8 mouse cellular contexts compared by ENCODE assay signal in the genomic region with DNA sequence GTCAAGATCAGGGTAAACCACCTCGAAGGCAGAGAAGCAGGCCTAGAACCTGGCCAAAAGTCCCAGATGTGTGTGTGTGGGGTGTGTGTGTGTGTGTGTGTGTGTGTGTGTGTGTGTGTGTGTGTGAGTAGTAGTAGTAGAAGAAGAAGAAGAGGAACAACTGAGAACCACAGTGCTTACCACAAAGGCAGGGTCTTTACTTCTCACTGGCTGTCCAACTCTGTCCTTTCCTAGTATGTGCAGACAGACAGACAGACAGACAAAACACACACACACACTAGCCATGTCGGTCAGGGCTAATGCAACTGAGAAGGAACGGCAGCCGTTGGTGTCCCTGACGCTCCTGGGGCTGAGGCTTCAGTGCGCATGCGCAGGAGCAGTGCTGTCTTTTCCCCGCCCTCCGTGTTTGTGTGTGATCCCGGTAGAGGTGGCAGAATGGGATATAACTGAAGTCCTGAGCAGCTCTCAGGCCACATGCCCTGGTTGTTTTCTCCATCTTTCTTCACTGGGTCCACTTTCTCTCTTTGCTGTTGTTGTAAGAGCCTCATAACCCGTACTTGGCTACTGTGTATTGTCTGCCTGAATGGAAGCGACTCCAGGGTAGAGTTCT.
DNase-seq lines count a peak whose midpoint lies in the region; ATAC-seq and TF ChIP-seq lines count a peak whose summit lies in the region.

No protein-coding gene starts in this region.

- no peak for TF ChIP-seq EP300 in heart, postnatal 0 days (IDR thresholded peaks at IDR 0.05; ENCODE audit: low read depth)
- no peak for TF ChIP-seq EP300 in lung, postnatal 0 days (IDR thresholded peaks at IDR 0.05)

- peak; percentile 63; the same call in 1 of the 2 replicates for TF ChIP-seq POLR2A in cortical plate, adult 2 months (IDR thresholded peaks at IDR 0.05; ENCODE audit: extremely low read depth, insufficient read depth, low read length)

- DNase-seq in ovary, postnatal 36 days (ENCODE audit: low spot score), result peak; percentile 32
- DNase-seq in ovary, postnatal 10 days (ENCODE audit: low spot score), result no peak
- peak; percentile 33 for DNase-seq in heart, postnatal 0 days (ENCODE audit: low spot score)
- peak; percentile 59 for DNase-seq in kidney, postnatal 0 days (ENCODE audit: low spot score)
- peak; percentile 65 for DNase-seq in lung, postnatal 0 days (ENCODE audit: low spot score)
- peak; percentile 33 for DNase-seq in spleen, adult 12 weeks (ENCODE audit: low spot score)
- DNase-seq in left cerebral cortex, adult 9 months (ENCODE audit: low spot score in 2 of 2), result no peak

- peak overlapping the region; percentile 31 for H3K4me3 ChIP-seq in cortical plate, adult 2 months (ENCODE audit: insufficient read depth, low read length)
- peak overlapping the region; percentile 14; the same call in 1 of the 2 replicates for H3K4me3 ChIP-seq in heart, postnatal 0 days (ENCODE audit: low read depth, low read length)
- no peak overlapping the region for H3K4me3 ChIP-seq in kidney, postnatal 0 days (replicated peaks; ENCODE audit: low read depth, low read length)
- H3K4me3 ChIP-seq in lung, postnatal 0 days (ENCODE audit: low read depth, low read length), result no peak overlapping the region

- no peaks in the 10 kb centered on the region for H3K27me3 ChIP-seq in heart, postnatal 0 days (ENCODE audit: control insufficient read depth, insufficient read depth, low read length)
- H3K27me3 ChIP-seq in kidney, postnatal 0 days (ENCODE audit: insufficient read depth, low read length), result no peaks in the 10 kb centered on the region
- H3K27me3 ChIP-seq in lung, postnatal 0 days (replicated peaks; ENCODE audit: insufficient read depth, low read length), result no peaks in the 10 kb centered on the region

- ATAC-seq in heart, postnatal 0 days (ENCODE audit: insufficient read depth, low read depth), result peak; percentile 50; the same call in 1 of the 2 replicates
- ATAC-seq in kidney, postnatal 0 days (replicated peaks; ENCODE audit: low FRiP score, low read depth), result 0 out of 2 replicates have a peak, but pooled peaks have one; percentile 29
- ATAC-seq in lung, postnatal 0 days, result peak; percentile 55

- no peak for TF ChIP-seq CTCF in cortical plate, adult 2 months (IDR thresholded peaks at IDR 0.05; ENCODE audit: extremely low read depth, insufficient read depth, low read length)
- TF ChIP-seq CTCF in heart, postnatal 0 days (IDR thresholded peaks at IDR 0.05; ENCODE audit: low read depth), result no peak
- TF ChIP-seq CTCF in kidney, postnatal 0 days (IDR thresholded peaks at IDR 0.05; ENCODE audit: low read depth), result no peak
- TF ChIP-seq CTCF in lung, postnatal 0 days (IDR thresholded peaks at IDR 0.05), result no peak

- peak overlapping the region; percentile 41 for H3K4me2 ChIP-seq in heart, postnatal 0 days (ENCODE audit: low read depth, low read length)
- peak overlapping the region; percentile 32; the same call in 1 of the 2 replicates for H3K4me2 ChIP-seq in kidney, postnatal 0 days (ENCODE audit: low read length)
- H3K4me2 ChIP-seq in lung, postnatal 0 days (replicated peaks; ENCODE audit: low read depth, low read length), result peak overlapping the region; percentile 44

- peaks cover 5% of the 10 kb centered on the region for H3K4me1 ChIP-seq in cortical plate, adult 2 months (ENCODE audit: control insufficient read depth, insufficient read depth, low read length)
- H3K4me1 ChIP-seq in heart, postnatal 0 days (ENCODE audit: control insufficient read depth, insufficient read depth), result peaks cover 15% of the 10 kb centered on the region
- peaks cover 24% of the 10 kb centered on the region; the same call in 1 of the 2 replicates for H3K4me1 ChIP-seq in kidney, postnatal 0 days (replicated peaks; ENCODE audit: insufficient read depth, low read length)
- peaks cover 8% of the 10 kb centered on the region; the same call in 1 of the 2 replicates for H3K4me1 ChIP-seq in lung, postnatal 0 days (ENCODE audit: insufficient read depth, low read depth, low read length)

- no peaks in the 10 kb centered on the region for H3K9me3 ChIP-seq in heart, postnatal 0 days (replicated peaks; ENCODE audit: control insufficient read depth, low read length)
- no peaks in the 10 kb centered on the region for H3K9me3 ChIP-seq in kidney, postnatal 0 days (replicated peaks; ENCODE audit: low read length)
- no peaks in the 10 kb centered on the region for H3K9me3 ChIP-seq in lung, postnatal 0 days (ENCODE audit: low read length)

- no peak overlapping the region for H3K27ac ChIP-seq in cortical plate, adult 2 months (ENCODE audit: insufficient read depth, low read length)
- no peak overlapping the region for H3K27ac ChIP-seq in heart, postnatal 0 days (ENCODE audit: low read depth)
- no peak overlapping the region for H3K27ac ChIP-seq in kidney, postnatal 0 days
- H3K27ac ChIP-seq in lung, postnatal 0 days (ENCODE audit: low read length), result no peak overlapping the region

- no peak overlapping the region for H3K9ac ChIP-seq in heart, postnatal 0 days (replicated peaks; ENCODE audit: low read depth, low read length)
- H3K9ac ChIP-seq in kidney, postnatal 0 days (ENCODE audit: low read depth, low read length), result no peak overlapping the region
- H3K9ac ChIP-seq in lung, postnatal 0 days (replicated peaks; ENCODE audit: low read depth), result no peak overlapping the region

- H3K36me3 ChIP-seq in heart, postnatal 0 days (replicated peaks; ENCODE audit: control insufficient read depth, insufficient read depth, low read length), result no peaks in the 10 kb centered on the region
- H3K36me3 ChIP-seq in kidney, postnatal 0 days (ENCODE audit: insufficient read depth, low read length), result no peaks in the 10 kb centered on the region
- H3K36me3 ChIP-seq in lung, postnatal 0 days (ENCODE audit: insufficient read depth, low read length), result no peaks in the 10 kb centered on the region

- WGBS in heart, postnatal 0 days, result 73% methylated on average over 12 of the region's 12 CpGs
- WGBS in kidney, postnatal 0 days, result 59% methylated on average over 12 of the region's 12 CpGs
- WGBS in lung, postnatal 0 days, result 51% methylated on average over 12 of the region's 12 CpGs

Comparison
In these comparisons a context has a peak if more than half of its experiments do, and no peak if none do; other contexts are left out.
1. DNase-seq: peak in ovary, postnatal 36 days (single experiment), heart, postnatal 0 days (single experiment), kidney, postnatal 0 days (single experiment), lung, postnatal 0 days (single experiment) and spleen, adult 12 weeks (single experiment); none in ovary, postnatal 10 days (single experiment) and left cerebral cortex, adult 9 months (0 of 2).
2. H3K4me3 ChIP-seq: peak in cortical plate, adult 2 months (single experiment) and heart, postnatal 0 days (single experiment); none in kidney, postnatal 0 days (single experiment) and lung, postnatal 0 days (single experiment).
3. Peak in every context shown above with its lines, with median percentiles within 50 percentile points of each other: ATAC-seq and H3K4me2 ChIP-seq.